Mouse (Mus musculus): ENCODE measurements around the gene Cacna2d1.

DNA sequence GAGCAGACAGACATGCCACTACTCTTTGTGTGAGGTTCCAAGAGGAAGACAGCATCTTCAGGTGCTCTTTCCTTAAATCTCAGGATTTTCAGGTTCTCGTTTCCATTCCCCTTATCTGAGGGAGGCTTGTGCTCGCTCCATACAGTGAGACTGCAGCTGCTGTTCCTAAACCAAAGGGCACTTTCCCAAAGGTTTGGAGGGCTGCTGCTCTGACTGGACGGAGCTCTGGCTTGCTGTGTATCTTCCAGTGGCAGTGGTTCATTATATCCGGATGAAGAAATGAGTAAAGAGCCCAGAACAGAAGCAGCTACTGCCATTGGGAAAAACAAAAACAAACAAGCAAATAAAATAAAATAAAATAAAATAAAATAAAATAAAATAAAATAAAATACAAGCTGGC lies 359.3 kb downstream of the Cacna2d1 start:
- TF ChIP-seq EP300 (IDR thresholded peaks at IDR 0.05; ENCODE audit: low read depth) (no peak), CTCF (IDR thresholded peaks at IDR 0.05; ENCODE audit: low read depth) (no peak)

Measured in liver, embryonic 14.5 days (tissue).